Mouse (Mus musculus): ENCODE measurements around the gene Mdh2.

Gene Mdh2

DNA sequence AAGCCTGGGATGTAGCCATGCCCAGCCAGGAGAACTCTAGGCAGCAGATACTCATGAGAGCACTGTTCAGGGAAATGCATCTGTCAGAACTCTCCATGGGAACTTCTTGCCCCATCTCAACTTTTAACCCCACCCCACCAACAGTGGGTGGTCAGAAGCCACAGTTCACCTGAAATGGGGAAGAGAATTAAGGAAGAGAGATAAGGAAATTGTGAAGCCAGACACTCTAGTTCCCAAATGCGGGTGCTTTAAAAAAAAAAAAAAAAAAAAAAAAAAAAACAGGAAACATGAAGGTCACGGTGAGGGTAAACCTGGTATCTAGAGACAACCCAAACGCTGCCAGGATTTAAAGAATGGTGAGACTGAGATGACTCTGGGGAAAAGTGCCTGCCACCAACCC lies 5.8 kb upstream of the Mdh2 start:
- no peak for ATAC-seq (ENCODE audit: insufficient number of reproducible peaks, low FRiP score, low TSS enrichment)

DNA sequence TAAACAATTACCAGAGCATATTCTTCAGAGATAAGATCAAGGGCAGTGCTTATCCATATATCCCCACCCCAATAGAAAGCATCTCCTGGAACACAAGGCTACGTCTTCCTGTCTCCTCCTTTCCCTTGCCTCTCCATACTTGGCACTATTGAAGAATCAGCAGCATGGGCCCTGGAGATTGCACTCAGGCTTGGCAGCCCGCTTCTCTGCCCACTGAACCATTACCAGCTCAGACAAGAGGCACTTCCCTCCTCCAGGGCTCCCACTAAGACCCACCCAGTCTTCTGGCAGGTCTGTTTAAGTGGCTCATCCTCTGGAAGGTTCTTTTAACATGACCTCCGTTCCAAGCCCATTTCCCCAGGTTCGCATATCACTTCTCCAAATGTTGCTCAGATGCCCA lies 1.7 kb upstream of the Mdh2 start:
- no peak for ATAC-seq (ENCODE audit: insufficient number of reproducible peaks, low FRiP score, low TSS enrichment)

DNA sequence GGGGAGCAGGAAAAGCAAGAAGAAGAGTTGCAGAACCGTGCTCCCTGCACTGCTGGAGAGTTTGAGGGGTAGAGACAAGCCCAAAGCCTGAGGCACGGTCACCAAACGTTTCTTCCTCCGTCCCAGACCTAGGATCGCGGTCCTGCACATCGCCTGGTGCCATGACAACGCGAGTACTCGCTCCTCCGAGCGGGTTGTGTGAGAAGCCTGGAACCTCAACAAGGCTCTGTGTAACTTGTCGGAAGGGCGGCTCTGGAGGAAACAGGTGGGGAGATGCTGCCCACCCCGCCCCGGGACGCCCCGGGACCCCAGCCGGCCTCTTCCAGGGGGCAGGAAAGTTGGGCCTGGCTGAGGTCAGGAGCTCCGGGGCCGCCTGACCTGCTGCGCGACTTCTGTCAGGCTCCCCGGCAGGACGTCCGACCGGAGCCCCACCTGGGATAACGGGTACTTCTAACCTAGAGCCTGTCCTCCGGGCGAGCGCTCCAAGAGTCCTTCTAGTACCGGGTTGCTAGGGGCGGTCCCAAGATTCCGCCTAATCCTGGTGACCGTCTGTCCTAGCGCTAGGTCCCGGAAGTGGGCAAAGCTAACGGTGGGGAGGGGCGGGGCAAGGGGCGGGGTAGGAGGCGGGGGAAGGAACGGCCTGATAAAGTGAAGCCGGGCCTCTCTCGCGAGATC lies 347 bp upstream of the Mdh2 start, which contains the start of gene Styxl1:
Gene Styxl1 (minus strand): TSS at position 590 of the 675 bp plus-strand sequence.
- ATAC-seq (ENCODE audit: insufficient number of reproducible peaks, low FRiP score, low TSS enrichment) = no peak

DNA sequence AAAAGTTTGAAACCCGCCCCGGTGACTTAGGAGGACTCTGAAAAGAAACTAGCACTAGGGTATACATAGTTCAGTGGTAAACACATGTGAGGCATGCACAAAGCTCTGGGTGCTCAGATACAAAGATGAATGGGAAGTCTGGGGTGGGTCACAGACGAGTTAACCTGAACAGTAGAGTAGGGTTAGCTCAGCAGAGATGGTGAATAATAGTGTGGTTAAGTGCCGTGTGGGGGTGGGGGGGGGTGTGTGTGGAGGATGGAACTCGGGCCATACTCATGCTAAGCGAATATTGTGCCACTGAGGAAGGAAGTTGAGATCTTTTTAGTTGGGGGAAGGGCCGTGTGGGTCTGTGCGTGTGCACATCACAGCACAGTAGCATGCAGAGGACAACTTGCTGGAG lies 2.1 kb downstream of the Mdh2 start:
- ATAC-seq (ENCODE audit: insufficient number of reproducible peaks, low FRiP score, low TSS enrichment) = no peak

DNA sequence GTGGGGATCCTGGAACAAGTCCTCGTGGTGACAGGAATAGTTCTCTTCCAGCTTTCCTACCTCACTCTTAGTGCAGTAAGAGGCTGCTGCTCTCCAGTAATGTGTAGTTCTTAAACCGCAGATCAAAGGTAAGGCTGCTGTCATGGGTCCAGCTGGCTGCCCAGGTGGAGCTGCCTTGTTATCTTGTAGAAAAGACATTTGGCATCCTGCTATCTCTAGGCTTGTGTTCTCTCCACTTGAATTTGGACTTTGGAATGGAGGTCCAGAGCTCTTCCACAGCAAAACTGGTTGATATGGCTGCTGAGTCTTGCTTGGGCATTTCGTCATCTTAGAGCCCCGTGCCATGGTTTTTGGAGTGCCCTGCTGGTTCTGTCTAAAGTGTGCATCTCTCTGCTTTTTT lies 4.6 kb downstream of the Mdh2 start:
- ATAC-seq (ENCODE audit: insufficient number of reproducible peaks, low FRiP score, low TSS enrichment) = no peak

DNA sequence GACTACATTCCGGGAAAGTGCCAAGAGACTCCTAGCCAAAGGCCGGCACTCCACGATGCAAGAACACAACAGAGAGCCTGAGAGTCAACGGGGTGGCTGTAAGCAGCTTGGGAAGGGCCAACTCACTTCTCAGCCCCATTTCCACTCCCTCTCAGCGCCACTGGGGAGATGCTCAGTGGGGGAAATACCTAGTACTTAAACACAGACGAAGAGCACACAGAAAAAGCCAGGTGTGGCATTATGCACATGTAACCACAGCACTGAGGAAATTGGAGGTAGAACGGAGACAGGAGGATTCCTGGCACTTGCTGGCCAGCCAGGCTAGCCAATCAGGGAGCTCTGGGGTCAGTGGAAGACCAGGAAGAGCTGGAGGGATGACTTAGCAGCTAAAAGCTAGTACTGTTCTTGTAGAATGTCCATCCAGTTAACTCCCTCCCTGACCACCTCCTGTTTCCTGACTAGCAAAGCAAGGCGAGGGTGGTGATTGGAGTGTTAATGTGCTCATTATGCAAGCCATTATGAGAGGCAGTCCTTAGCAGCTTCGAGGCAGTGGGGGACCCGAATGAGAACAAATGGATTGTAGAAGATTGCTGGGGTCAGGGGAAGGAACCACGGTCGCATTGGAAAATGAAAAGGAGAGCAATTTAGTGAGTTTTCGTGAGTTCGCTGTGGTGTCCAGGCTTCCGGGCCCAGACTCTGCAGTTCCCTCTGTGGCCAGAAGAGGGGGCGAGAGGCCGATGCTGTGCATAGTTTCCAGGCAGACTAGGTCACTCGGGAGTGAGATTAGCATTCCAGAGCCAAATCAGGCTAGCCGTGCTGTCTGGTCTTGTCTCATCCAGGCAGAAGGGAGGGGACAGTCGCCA lies 15.9 kb downstream of the Mdh2 start:
- peak; percentile 90 for ATAC-seq (ENCODE audit: insufficient number of reproducible peaks, low FRiP score, low TSS enrichment)

DNA sequence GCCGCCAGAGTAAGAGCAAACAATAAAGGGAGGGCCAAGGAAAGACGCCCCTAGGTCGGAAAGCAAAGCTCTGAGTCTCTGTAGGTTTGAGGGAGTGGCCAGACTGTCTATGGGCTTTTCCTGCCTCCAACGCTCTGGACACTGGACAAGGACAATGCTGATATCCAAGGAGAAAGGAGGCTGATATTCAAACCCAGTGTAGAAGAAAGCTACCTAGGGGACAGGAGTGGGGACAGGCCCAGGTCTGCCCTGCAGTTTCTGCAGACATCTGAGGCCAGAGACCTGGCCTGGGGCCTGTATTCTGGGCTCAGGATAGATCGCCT lies 16.5 kb downstream of the Mdh2 start:
- no peak for ATAC-seq (ENCODE audit: insufficient number of reproducible peaks, low FRiP score, low TSS enrichment)

DNA sequence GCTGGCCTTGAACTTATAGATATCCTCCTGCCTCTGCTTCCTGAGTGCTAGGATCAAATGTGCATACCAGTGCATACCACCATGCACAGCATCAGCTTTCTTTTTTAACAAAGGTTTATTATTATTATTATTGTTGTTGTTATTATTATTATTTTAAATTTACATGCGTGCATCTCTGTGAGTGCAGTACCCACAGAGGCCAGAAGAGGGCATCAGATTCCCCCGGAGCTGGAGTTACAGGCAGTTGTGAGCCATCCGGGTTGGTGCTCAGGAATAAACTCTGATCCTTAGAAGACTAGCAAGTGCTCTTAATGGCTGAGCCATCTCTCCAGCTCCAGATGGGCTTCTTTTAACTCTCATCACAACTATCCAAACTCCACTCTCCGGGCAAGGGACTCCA lies 21.5 kb downstream of the Mdh2 start:
- ATAC-seq (ENCODE audit: insufficient number of reproducible peaks, low FRiP score, low TSS enrichment) = no peak

DNA sequence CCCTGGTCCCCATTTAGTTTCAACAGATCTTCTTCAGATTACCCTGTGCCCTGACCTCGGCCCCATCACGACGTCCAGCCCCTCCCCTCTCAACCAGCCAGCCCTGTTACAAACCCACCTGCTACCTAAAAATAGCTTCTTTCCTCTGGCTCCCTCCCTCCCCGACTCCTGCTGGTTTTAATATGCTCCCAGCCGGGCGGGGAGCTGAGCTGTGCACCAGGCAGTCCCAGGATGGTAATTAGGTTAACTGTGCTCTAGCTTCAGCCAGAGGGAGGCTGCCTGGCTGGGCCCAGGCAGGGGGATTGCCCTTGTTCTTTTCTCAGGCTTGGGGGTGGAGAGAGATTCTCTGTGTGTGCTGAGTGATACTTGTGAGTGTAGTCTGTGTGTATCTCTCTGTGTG lies 22.6 kb downstream of the Mdh2 start:
- 0 out of 2 replicates have a peak, but pooled peaks have one; percentile 43 for ATAC-seq (ENCODE audit: insufficient number of reproducible peaks, low FRiP score, low TSS enrichment)

DNA sequence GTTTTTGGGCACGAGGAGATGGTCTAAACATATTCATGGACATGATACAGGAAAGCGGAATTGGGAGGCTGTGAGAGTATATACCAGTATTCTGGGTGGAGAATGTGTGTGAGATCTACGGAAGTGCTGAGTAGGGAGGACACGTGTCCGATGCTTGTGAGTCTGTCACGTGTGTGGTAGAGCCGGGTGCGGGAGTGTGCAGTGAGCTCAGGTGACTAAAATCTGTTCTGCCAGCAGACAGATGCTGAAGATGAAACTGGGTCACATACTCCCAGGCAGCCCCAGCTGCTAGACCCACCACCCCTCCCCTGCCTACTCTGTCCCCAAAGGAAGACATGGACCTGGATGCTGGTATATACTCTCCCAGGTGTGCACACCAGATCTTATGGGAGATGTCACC lies 24.4 kb downstream of the Mdh2 start:
- ATAC-seq (ENCODE audit: insufficient number of reproducible peaks, low FRiP score, low TSS enrichment) = no peak

DNA sequence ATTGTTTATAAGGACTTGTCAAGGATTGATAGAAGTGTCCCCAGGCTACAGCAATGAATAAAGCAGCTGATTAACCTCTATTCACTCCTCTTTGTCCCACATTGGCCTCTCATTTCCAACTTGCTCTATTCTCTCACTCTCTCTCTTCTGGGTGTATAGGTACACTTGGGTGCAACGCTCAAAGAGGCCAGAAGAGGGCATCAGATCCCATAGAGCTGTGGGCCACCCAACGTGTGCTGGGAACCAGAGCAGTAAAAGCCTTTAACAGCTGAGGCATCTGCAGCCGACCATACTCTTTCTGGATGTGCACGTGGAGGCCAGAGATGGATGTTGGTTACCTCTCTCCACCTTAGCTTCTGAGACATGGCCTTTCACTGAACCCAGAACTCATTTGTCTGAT lies 24.9 kb downstream of the Mdh2 start:
- no peak for ATAC-seq (ENCODE audit: insufficient number of reproducible peaks, low FRiP score, low TSS enrichment)

DNA sequence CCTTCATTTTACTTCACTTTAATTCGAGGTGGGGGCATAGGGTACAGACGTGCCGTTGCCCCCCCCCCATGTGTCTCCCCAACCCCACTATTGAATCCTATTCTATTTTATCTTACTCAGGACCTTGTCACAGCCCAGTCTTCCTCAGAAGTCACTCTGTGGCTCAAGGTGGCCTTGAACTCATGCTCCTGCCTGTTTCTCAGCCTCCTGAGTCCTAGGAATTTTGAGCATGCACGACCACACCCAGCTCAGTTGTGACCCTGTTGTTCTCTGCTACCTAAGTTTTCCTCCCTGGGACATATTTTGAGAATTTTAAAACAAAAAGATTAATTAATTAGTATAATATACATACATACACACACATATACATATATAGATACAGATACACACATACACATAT lies 25.4 kb downstream of the Mdh2 start:
- ATAC-seq (ENCODE audit: insufficient number of reproducible peaks, low FRiP score, low TSS enrichment) = no peak

DNA sequence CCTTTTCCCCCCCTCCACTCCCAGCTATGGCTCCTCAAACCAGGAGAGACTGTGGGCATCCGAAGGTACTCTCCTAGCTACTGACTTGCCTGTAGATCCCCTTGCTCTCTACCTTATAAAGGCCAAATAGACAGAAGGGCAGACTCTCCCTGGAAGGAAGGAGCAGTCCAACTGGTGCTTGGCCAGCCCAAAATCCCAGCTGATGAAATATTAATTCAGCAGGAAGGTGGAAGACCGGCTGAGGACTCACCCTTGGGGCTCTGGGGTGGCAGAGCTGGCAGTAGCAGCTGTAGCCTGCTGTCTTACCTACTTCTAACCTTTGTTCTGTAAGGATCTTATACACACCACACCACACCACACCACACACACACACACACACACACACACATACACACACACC lies 26.5 kb downstream of the Mdh2 start:
- ATAC-seq (ENCODE audit: insufficient number of reproducible peaks, low FRiP score, low TSS enrichment) = no peak

DNA sequence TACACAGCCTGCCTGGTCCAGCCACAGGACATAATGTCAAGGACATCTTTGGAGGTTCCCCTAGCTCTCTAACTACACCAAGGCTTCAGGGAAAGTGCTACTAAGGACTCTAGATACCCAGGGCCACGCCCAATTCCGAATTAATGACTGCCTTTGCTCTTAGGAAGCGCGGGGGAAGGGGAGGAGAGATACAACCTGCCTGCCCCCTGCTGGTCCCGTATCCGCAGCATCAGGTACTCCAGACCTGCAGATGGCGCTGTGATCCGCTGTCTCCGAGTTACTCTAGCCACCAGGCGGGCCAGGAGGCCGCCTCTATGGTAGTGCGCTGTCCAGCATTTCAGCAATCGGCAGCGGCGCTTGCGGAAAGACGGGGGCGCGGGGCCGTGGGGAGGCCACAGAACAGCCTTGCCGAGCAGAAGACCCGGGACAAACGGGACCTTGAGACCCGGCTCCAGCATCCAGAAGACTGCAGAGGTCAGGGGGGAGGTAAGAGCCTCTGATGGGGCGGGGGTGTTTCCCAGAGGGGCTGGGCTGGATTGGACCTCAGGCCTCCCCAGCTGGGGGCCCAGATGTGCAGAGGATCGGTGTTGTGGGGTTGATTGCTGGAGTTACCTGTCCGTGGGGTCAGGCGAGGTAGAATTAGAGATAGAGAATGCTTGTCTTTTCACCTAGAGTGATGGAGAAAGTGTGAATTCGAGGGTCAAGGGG lies 28.4 kb downstream of the Mdh2 start, which contains the start of gene Srrm3:
Gene Srrm3 (plus strand): TSS at position 336 of the 708 bp plus-strand sequence.
- ATAC-seq (ENCODE audit: insufficient number of reproducible peaks, low FRiP score, low TSS enrichment) = peak; percentile 43; the same call in 1 of the 2 replicates

DNA sequence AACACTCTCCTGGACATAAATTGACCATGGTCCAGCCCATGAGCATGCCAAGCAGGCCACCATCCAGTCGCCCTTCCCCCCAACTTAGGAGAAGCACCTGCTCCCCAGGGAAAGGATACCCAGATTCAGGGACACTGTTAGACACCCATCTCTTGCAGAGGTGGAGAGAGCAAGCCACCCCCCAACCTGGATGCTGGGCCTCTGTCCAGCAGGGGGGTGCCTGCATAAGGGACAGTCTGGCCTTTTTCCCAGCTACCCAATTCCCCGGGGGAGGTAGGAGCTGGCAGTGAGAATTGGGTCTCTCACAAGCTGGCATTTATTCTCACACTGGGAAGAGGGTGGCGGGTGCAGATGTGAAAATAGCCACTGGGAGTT lies 29.0 kb downstream of the Mdh2 start:
- ATAC-seq (ENCODE audit: insufficient number of reproducible peaks, low FRiP score, low TSS enrichment) = no peak

DNA sequence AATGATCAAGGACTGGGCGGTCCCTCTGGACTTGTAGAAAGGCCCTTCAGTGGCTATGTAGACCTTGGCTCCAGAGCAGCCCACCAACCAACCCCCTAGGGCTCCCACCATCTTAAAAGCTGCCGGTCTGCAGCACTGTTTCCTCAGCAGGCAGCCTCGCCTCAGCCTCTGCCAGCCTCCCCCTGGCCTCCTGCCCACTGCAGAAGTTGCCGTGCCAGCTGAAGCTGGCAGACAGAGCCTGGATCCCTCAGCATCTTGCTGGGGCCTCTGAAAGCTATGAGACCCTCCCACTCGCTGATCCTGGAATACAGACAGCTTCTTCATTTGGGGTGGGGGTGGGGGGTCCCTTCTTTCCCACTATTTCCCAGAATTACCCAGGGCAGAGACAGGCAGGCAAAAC lies 34.7 kb downstream of the Mdh2 start:
- peak; percentile 52; the same call in 1 of the 2 replicates for ATAC-seq (ENCODE audit: insufficient number of reproducible peaks, low FRiP score, low TSS enrichment)

DNA sequence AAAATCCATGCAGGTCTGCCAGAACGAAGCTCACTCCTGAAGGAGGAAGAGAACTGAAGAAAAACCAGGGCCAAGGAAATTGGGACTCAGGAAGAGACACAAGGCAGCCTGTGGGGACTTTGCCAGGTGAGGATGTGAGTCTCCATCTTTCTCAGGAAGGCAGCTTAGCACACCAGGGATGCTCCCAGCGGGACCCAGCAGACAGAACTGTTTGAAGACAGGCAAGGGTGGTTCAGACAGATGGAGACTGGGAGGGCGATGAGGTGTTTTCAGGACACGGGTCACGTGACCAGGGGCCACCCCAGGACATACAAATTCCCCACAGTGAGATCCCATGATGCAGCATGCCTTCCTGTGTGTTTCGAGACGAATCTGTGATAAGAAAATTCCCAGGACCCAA lies 40.2 kb downstream of the Mdh2 start:
- peak; percentile 77; the same call in 1 of the 2 replicates for ATAC-seq (ENCODE audit: insufficient number of reproducible peaks, low FRiP score, low TSS enrichment)

DNA sequence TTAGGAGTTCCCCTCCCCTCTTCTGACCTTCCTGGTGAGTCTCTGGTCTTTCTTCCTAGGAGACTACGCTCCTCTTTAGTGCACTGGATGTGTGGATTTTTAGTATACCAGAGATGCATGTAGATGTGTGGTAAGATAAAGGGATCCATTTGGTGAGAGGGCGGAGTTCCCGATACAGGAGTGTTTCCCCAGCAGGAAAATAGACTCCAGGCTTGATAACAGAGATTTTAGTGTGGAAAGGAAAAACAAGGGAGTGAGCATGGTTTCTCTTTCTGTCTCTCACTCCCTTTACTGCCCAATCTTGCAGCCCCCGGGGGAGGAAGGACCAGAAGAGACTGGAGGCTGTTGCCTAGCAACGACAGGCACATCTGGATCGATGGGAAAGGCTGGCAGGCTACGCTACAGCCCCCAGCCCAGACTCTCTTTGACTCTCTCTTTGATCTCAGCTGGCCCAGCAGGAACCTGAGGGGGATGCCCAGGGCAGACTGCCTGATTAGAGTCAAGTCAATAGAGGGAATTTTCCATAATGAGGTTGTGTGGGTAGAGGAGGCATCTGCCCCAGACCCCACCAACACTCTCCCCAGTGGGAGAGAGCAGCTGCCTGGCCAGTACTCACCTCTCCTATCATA lies 44.1 kb downstream of the Mdh2 start:
- ATAC-seq (ENCODE audit: insufficient number of reproducible peaks, low FRiP score, low TSS enrichment) = no peak

DNA sequence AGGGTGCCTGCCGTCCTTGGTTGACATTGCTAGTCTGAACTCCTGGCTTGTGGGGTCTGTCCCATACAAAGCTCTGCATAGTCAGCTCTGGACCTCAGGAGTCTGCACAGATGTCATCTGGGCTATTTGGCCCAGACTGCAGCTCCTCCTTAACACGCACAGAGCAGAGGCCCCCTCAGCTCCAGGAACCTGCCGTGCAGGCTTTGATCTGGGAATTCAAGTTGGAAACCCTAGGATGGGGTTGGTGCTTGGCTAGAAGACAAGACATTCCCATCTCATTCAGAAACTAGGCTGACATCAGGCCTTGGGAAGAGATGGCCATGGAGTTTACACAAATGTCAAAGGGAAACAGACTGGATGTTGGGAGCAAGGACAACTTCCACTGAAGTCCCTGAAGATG lies 46.2 kb downstream of the Mdh2 start:
- no peak for ATAC-seq (ENCODE audit: insufficient number of reproducible peaks, low FRiP score, low TSS enrichment)

DNA sequence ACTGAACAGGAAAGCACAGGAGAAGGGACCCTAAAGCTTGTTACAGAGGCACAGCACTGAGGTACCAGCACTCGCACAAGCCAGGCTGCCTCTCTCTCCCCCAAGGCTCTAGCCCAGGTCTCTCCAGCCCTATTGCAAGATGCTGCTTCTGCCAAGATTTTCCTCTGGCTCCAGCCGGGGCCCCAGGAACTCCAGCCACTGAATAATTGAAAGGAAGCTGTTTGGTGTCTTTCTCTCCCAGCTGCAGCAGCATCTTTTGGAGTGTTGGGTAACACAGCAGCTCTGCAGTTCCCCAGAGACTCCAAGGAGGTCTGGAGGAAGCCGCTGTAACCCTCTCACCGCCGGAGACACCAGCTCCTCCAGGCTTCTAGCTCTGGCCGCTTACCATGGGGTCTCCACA lies 47.9 kb downstream of the Mdh2 start:
- ATAC-seq (ENCODE audit: insufficient number of reproducible peaks, low FRiP score, low TSS enrichment) = no peak

DNA sequence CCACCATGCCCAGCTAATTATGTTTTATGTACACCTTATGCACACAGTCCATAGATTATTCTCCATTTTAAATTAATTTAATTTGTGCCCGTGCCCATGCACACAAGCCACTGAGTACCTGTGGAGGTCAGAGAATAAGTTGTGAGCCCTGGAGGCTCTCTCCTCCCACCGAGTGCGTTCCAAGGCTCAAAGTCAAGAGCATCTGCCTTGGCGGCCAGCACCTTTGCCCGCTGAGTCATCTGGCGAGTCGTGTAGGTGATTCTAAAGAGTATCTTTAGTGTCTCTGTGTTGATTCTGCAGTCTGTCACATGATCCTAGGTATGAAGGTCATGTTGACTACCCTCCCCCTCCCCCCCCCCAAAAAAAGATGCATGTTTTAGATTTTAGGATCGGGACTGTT lies 51.1 kb downstream of the Mdh2 start:
- ATAC-seq (ENCODE audit: insufficient number of reproducible peaks, low FRiP score, low TSS enrichment) = no peak

Measured in cerebellum, adult (tissue).